Mouse (Mus musculus) CH12.LX (cell line): ENCODE results near the gene Adra2a.

ENCODE experiments used
- CTCF ChIP-seq, 2 experiments: IDR thresholded peaks in 1 of 2; conservative IDR thresholded peaks in 1 of 2; 2 replicates each; pipeline ENCODE4 v1.5.1; 2011 to 2012; ENCODE audit warnings: low read depth in 2 of 2, low read length in 2 of 2, improper control_type of control experiment in 1 of 2, inconsistent platforms in 1 of 2, mild to moderate bottlenecking in 1 of 2, moderate library complexity in 1 of 2
- E2F4 ChIP-seq: IDR thresholded peaks from 2 replicates; pipeline ENCODE4 v1.6.1; 2011; ENCODE audit warnings: low read depth, low read length, improper control_type of control experiment; ENCODE audit not compliant: insufficient replicate concordance
- EP300 ChIP-seq: IDR thresholded peaks from 2 replicates; pipeline ENCODE4 v1.6.1; 2011; ENCODE audit warnings: low read length, improper control_type of control experiment
- GABPA ChIP-seq: IDR thresholded peaks from 2 replicates; pipeline ENCODE4 v1.6.1; 2012; ENCODE audit warnings: low read depth, low read length, improper control_type of control experiment, inconsistent platforms; ENCODE audit not compliant: insufficient replicate concordance
- POLR2A ChIP-seq: IDR thresholded peaks from 2 replicates; pipeline ENCODE4 v1.6.1; 2011; ENCODE audit warnings: low read depth, mild to moderate bottlenecking, improper control_type of control experiment, low read length
- USF1 ChIP-seq: IDR thresholded peaks from 2 replicates; pipeline ENCODE4 v1.6.1; 2014; ENCODE audit warnings: low read depth, mild to moderate bottlenecking, inconsistent platforms, low read length, improper control_type of control experiment

- TF ChIP-seq EP300 (no peak), E2F4 (no peak), CTCF (conservative IDR thresholded peaks at IDR 0.05 in 1 of 2, IDR thresholded peaks at IDR 0.05 in 1 of 2; ENCODE audit: low read depth in 2 of 2, low read length in 2 of 2) (no peak), POLR2A (no peak), USF1 (no peak), GABPA (no peak)
These were observed 24.5 kb downstream of the Adra2a start for GRCm38 (mm10) chr19:54068447-54068846.
